Mouse (Mus musculus) neural tube, embryonic 11.5 days (tissue): ENCODE results near the gene Il24. TPM values are rescaled to one million over a fixed set of nuclear protein-coding genes. Genes with fewer than 3 reads are reported as not detected.

ENCODE experiments used
- ATAC-seq: fragments of 200-750 bp; cut with Nextera tagmentation; 2 replicates; pipeline ENCODE4 v1.8.0; 2017; ENCODE audit warnings: moderate number of reproducible peaks, mild to moderate bottlenecking, moderate TSS enrichment, moderate library complexity; ENCODE audit not compliant: insufficient read depth, low FRiP score, low TSS enrichment
- DNase-seq: peaks from one replicate; pipeline ENCODE4 v3.0.0-alpha.2; 2015; ENCODE audit warnings: low spot score
- H3K27ac ChIP-seq: fragments of 300-500 bp; sonication (generic); 2 replicates; pipeline ENCODE4 v1.5.1; 2014; ENCODE audit warnings: low read depth, mild to moderate bottlenecking, low read length
- H3K27me3 ChIP-seq: fragments of 300-500 bp; sonication (generic); 2 replicates; pipeline ENCODE4 v1.6.1; 2014; ENCODE audit warnings: mild to moderate bottlenecking, low read length, mixed read lengths; ENCODE audit not compliant: control insufficient read depth, insufficient read depth
- H3K36me3 ChIP-seq: fragments of 300-500 bp; sonication (generic); 2 replicates; pipeline ENCODE4 v1.6.1; 2014; ENCODE audit warnings: mild to moderate bottlenecking, low read length, moderate library complexity, mixed read lengths; ENCODE audit not compliant: control insufficient read depth, insufficient read depth
- H3K4me1 ChIP-seq: fragments of 300-500 bp; sonication (generic); 2 replicates; pipeline ENCODE4 v1.6.1; 2014; ENCODE audit warnings: low read length, mixed read lengths; ENCODE audit not compliant: control insufficient read depth, insufficient read depth
- H3K4me2 ChIP-seq: fragments of 300-500 bp; sonication (generic); 2 replicates; pipeline ENCODE4 v1.6.1; 2014; ENCODE audit warnings: low read depth, mild to moderate bottlenecking, moderate library complexity
- H3K4me3 ChIP-seq: fragments of 300-500 bp; sonication (generic); 2 replicates; pipeline ENCODE4 v1.5.1; 2014; ENCODE audit warnings: low read depth, low read length
- H3K9ac ChIP-seq: fragments of 300-500 bp; sonication (generic); 2 replicates; pipeline ENCODE4 v1.6.1; 2014; ENCODE audit warnings: mild to moderate bottlenecking, low read length
- H3K9me3 ChIP-seq: fragments of 300-500 bp; sonication (generic); 2 replicates; pipeline ENCODE4 v1.6.1; 2016; ENCODE audit warnings: low read length; ENCODE audit not compliant: control insufficient read depth
- WGBS: fragments of 180-500 bp; shearing (Covaris S2); extraction: QIAGEN DNeasy Blood & Tissue Kit; methylation state at CpG from one replicate; pipeline ENCODE4 v1.1.7; 2014; 5-methylcytosine and 5-hydroxymethylcytosine counted together
- polyA plus RNA-seq: library from polyadenylated mRNA; unstranded; fragments of >200 nt; fragmentation: Nextera tagmentation; extraction: Ambion mirVana; gene quantifications from 2 replicates; pipeline ENCODE4 v1.2.1, GENCODE M21; 2014

Il24 gene
- polyA plus RNA-seq, 1 experiment from 2014 or later: not detected

DNA sequence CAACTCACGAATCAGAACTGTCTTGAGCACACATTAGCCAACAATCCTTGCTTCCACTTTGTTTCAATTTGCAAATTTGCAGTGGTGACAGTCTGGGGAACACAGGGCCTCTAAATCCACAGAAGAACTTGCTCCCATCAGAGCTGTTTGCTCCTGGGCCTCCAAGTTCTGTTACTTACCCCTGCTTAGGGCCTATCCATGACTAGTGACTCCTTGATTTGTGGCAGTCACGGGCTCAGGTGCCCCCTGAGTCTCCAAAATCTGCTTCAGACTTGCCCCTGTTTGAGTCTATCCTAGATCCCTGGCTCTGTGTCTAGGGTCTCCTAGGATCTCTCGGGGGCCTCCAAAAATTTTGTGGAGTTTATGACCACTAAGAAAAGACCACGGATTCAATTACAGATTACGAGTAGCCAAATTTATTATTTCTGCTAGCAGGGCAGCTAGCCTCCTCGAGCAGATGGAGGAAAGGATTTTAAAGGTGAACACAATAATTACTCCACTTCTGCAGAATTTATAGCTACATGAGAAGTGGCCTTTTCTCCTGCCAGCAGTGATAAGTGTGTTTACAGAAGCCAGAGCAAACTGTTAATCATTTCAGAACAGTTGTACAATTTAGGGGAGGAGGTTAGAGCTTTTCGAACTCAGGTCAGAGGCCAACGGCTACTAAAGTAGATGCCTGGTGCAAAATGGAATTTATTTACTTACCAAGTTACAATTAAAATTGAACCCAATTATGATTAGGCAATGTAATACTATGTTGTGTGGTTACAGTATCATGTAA, 46.5 kb downstream of the Il24 start:
- Histone ChIP-seq H3K4me1 (no peaks in the 10 kb centered on the region), H3K36me3 (no peaks in the 10 kb centered on the region), H3K9ac (no peak overlapping the region), H3K9me3 (no peaks in the 10 kb centered on the region), H3K4me2 (no peak overlapping the region), H3K27me3 (no peaks in the 10 kb centered on the region), H3K27ac (no peak overlapping the region), H3K4me3 (no peak overlapping the region)
- no peak for ATAC-seq
- WGBS: 73% methylated on average over 8 of the region's 8 CpGs
- DNase-seq: no peak

- H3K36me3 ChIP-seq: no peaks in the 10 kb centered on the region
- no peak overlapping the region for H3K4me3 ChIP-seq
- no peaks in the 10 kb centered on the region for H3K4me1 ChIP-seq
- no peak overlapping the region for H3K4me2 ChIP-seq
- H3K27ac ChIP-seq: no peak overlapping the region
- no peak for DNase-seq
- WGBS: 62% methylated on average over 6 of the region's 6 CpGs
- no peak for ATAC-seq
- no peaks in the 10 kb centered on the region for H3K9me3 ChIP-seq
- no peak overlapping the region for H3K9ac ChIP-seq
- no peaks in the 10 kb centered on the region for H3K27me3 ChIP-seq
Observed at GRCm38 (mm10) chr1:130838288-130838687, 49.0 kb downstream of the Il24 start.

- WGBS: 89% methylated on average over 6 of the region's 6 CpGs
- Histone ChIP-seq H3K4me3 (no peak overlapping the region), H3K27ac (no peak overlapping the region), H3K4me2 (no peak overlapping the region), H3K9me3 (no peaks in the 10 kb centered on the region), H3K4me1 (no peaks in the 10 kb centered on the region), H3K9ac (no peak overlapping the region), H3K27me3 (no peaks in the 10 kb centered on the region), H3K36me3 (no peaks in the 10 kb centered on the region)
- ATAC-seq (no peak), DNase-seq (no peak)
Observed at GRCm38 (mm10) chr1:130835161-130835936, 51.9 kb downstream of the Il24 start.

GRCm38 (mm10) chr1:130832230-130833149, 54.8 kb downstream of the Il24 start:
- Histone ChIP-seq H3K4me2 (no peak overlapping the region), H3K9me3 (no peaks in the 10 kb centered on the region), H3K4me3 (no peak overlapping the region), H3K27me3 (no peaks in the 10 kb centered on the region), H3K36me3 (no peaks in the 10 kb centered on the region), H3K27ac (no peak overlapping the region), H3K9ac (no peak overlapping the region), H3K4me1 (no peaks in the 10 kb centered on the region)
- WGBS: 78% methylated on average over 5 of the region's 5 CpGs
- ATAC-seq (no peak), DNase-seq (no peak)

Other genes with a start within 250 kb of the Il24 start
- gene C4bp, start 225.8 kb downstream of the Il24 start, polyA plus RNA-seq: not detected in 2 replicates
- not detected in 2 replicates for gene Gm29427, start 171.7 kb downstream of the Il24 start, polyA plus RNA-seq
- gene Yod1, start 170.1 kb downstream of the Il24 start, polyA plus RNA-seq: 10.3 TPM in 2 replicates
- gene Pfkfb2, start 158.2 kb downstream of the Il24 start, polyA plus RNA-seq: 7.3 and 9.3 TPM in 2 replicates
- 0.32 and 1.0 TPM in 2 replicates for gene AA986860, start 155.5 kb downstream of the Il24 start, polyA plus RNA-seq
- gene Fcamr, start 86.6 kb downstream of the Il24 start, polyA plus RNA-seq: 0.14 TPM in 1 of 2 replicates, not detected in the other
- not detected in 2 replicates for gene Pigr, start 60.8 kb downstream of the Il24 start, polyA plus RNA-seq
- gene Fcmr, start 21.8 kb downstream of the Il24 start, polyA plus RNA-seq: not detected in 2 replicates
- not detected in 2 replicates for gene Il20, start 24.0 kb upstream of the Il24 start, polyA plus RNA-seq
- gene Il19, start 52.7 kb upstream of the Il24 start, polyA plus RNA-seq: 0.23 TPM in 1 of 2 replicates, not detected in the other
- not detected in 2 replicates for gene Il10, start 132.4 kb upstream of the Il24 start, polyA plus RNA-seq
- 36.5 and 39.7 TPM in 2 replicates for gene Mapkapk2, start 210.4 kb upstream of the Il24 start, polyA plus RNA-seq